Mouse (Mus musculus) CD4-positive, CD25-positive, alpha-beta regulatory T cell, adult 2 months (primary cell): ENCODE results near the gene Zfp282.

Experiments
- DNase-seq: peaks from one replicate; pipeline ENCODE4 v3.0.0-alpha.2; 2012; ENCODE audit warnings: low read depth, low spot score

Gene Zfp282

GRCm38 (mm10) chr6:47899416-47899815, 22.4 kb downstream of the Zfp282 start:
- no peak for DNase-seq

- no peak for DNase-seq
Observed at GRCm38 (mm10) chr6:47903587-47903986, 26.6 kb downstream of the Zfp282 start.

- no peak for DNase-seq
Observed at GRCm38 (mm10) chr6:47904361-47904760, 27.4 kb downstream of the Zfp282 start.

GRCm38 (mm10) chr6:47904917-47905695, 28.1 kb downstream of the Zfp282 start:
- no peak for DNase-seq

- no peak for DNase-seq
Observed at GRCm38 (mm10) chr6:47906326-47906725, 29.3 kb downstream of the Zfp282 start.

GRCm38 (mm10) chr6:47909007-47909406, 32.0 kb downstream of the Zfp282 start:
- no peak for DNase-seq

GRCm38 (mm10) chr6:47911650-47912049, 34.6 kb downstream of the Zfp282 start:
- no peak for DNase-seq

- no peak for DNase-seq
Observed at GRCm38 (mm10) chr6:47912991-47913390, 36.0 kb downstream of the Zfp282 start.

- no peak for DNase-seq
Observed at GRCm38 (mm10) chr6:47917051-47917450, 40.0 kb downstream of the Zfp282 start.

- DNase-seq, result no peak
Observed at GRCm38 (mm10) chr6:47918768-47919274, 41.8 kb downstream of the Zfp282 start.

GRCm38 (mm10) chr6:47919646-47920446, 42.8 kb downstream of the Zfp282 start:
- no peak for DNase-seq

GRCm38 (mm10) chr6:47920447-47921340, 43.7 kb downstream of the Zfp282 start, which contains the start of gene Zfp212:
Gene Zfp212, plus strand, starts transcription at chr6:47920476.
- DNase-seq, result peak; percentile 93

- DNase-seq, result no peak
Observed at GRCm38 (mm10) chr6:47942461-47942860, 65.5 kb downstream of the Zfp282 start.

- DNase-seq, result peak; percentile 78
Observed at GRCm38 (mm10) chr6:47943021-47943691, 66.2 kb downstream of the Zfp282 start.

- DNase-seq, result no peak
Observed at GRCm38 (mm10) chr6:47943721-47944120, 66.7 kb downstream of the Zfp282 start.

- no peak for DNase-seq
Observed at GRCm38 (mm10) chr6:47947388-47947787, 70.4 kb downstream of the Zfp282 start.

- peak; percentile 95 for DNase-seq
Observed at GRCm38 (mm10) chr6:47953191-47953726, 76.3 kb downstream of the Zfp282 start, which contains the start of gene Zfp956. Gene Zfp956, plus strand, starts transcription at chr6:47953390.

- no peak for DNase-seq
Observed at GRCm38 (mm10) chr6:47954425-47954824, 77.4 kb downstream of the Zfp282 start.

GRCm38 (mm10) chr6:47957816-47958215, 80.8 kb downstream of the Zfp282 start:
- no peak for DNase-seq
